Mouse (Mus musculus): ENCODE measurements around the gene Hexim2.

GRCm38 (mm10) chr11:103144309-103145285 is 12.4 kb downstream of the Hexim2 start:
- TF ChIP-seq POLR2A (IDR thresholded peaks at IDR 0.05; ENCODE audit: borderline replicate concordance, extremely low read depth, insufficient read depth, insufficient read length, poor library complexity, severe bottlenecking) (no peak), CTCF (IDR thresholded peaks at IDR 0.05; ENCODE audit: borderline replicate concordance, extremely low read depth, insufficient read depth, insufficient read length) (no peak)

Measured in brain, embryonic 14.5 days (tissue).